Mouse (Mus musculus) B cell, adult 62 days (primary cell): ENCODE results near the gene Negr1. TPM values are rescaled to one million over a fixed set of nuclear protein-coding genes. Genes with fewer than 3 reads are reported as not detected.

Source experiments
- total RNA-seq: library from RNA; stranded (reverse); gene quantifications from 4 replicates; pipeline ENCODE4 v1.2.4, GENCODE M21; 2023

Negr1 gene
- total RNA-seq: not detected in 4 replicates

DNA sequence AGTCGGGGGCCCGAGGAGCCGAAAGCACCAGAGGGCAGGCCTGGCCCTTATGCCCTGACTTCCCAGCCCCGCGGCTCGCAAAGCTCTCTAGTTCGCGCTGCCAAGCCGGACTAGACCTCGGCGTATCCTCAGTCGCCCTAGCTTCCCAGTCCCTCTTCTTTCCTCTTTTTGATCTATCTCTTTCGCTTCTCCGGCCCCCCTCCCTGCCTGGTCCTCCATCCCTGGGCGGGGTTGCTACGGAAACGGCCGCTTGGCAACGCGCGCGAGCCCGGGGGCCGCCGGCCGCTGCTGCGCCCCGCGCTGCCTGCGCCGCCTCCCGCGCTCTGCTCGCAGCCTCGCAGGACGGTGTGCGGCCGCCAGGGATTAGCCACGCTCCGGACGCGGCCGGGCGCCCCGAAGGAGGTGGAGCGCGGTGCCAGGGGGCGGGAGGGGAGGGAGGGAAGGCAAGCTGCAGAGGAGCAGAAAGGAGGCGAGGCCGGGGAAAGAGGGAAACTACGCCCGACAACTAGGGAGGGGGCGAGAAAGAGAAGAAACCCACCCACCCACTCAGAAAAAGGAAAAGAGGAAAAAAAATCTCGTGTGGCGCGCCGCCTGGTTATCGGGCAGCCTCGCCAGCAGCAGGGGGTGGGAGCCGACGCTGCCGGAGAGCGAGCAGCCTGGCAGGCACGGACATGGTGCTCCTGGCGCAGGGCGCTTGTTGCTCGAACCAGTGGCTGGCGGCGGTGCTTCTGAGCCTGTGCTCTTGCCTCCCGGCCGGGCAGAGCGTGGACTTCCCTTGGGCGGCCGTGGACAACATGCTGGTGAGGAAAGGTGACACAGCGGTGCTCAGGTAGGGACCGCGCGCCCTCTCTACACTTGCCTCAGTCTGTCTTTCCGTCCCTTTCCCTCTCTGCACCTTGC lies at the start of gene Negr1:
Gene Negr1 (plus strand): TSS at position 271 of the 900 bp plus-strand sequence.

